Mouse (Mus musculus) midbrain, embryonic 16.5 days (tissue): ENCODE measurements around the gene Aatf. TPM values are rescaled to one million over a fixed set of nuclear protein-coding genes. Genes with fewer than 3 reads are reported as not detected.
A peak's percentile ranks its signal among the peaks of the same experiment; 100 is the strongest.

Source experiments
- ATAC-seq: fragments of 200-750 bp; cut with Nextera tagmentation; 2 replicates; pipeline ENCODE4 v1.8.0; 2017; ENCODE audit warnings: moderate TSS enrichment
- H3K27ac ChIP-seq: fragments of 300-500 bp; sonication (generic); 2 replicates; pipeline ENCODE4 v1.5.1; 2014; ENCODE audit warnings: mild to moderate bottlenecking, low read length, mixed read lengths
- H3K27me3 ChIP-seq: fragments of 300-500 bp; sonication (generic); 2 replicates; pipeline ENCODE4 v1.6.1; 2014; ENCODE audit warnings: low read depth, low read length, mixed read lengths; ENCODE audit not compliant: control insufficient read depth, insufficient read depth
- H3K36me3 ChIP-seq: fragments of 300-500 bp; sonication (generic); 2 replicates; pipeline ENCODE4 v1.6.1; 2014; ENCODE audit warnings: mild to moderate bottlenecking, low read length, moderate library complexity, mixed read lengths; ENCODE audit not compliant: control insufficient read depth, insufficient read depth
- H3K4me1 ChIP-seq: fragments of 300-500 bp; sonication (generic); 2 replicates; pipeline ENCODE4 v1.6.1; 2014; ENCODE audit warnings: mild to moderate bottlenecking, low read length, mixed read lengths; ENCODE audit not compliant: control insufficient read depth, insufficient read depth
- H3K4me2 ChIP-seq: fragments of 300-500 bp; sonication (generic); 2 replicates; pipeline ENCODE4 v1.6.1; 2014; ENCODE audit warnings: mild to moderate bottlenecking, low read length, mixed read lengths
- H3K4me3 ChIP-seq: fragments of 300-500 bp; sonication (generic); 2 replicates; pipeline ENCODE4 v1.5.1; 2014; ENCODE audit warnings: low read depth, mild to moderate bottlenecking, low read length, moderate library complexity, mixed read lengths
- H3K9ac ChIP-seq: fragments of 300-500 bp; sonication (generic); 2 replicates; pipeline ENCODE4 v1.6.1; 2014; ENCODE audit warnings: low read depth, low read length, mixed read lengths
- H3K9me3 ChIP-seq: fragments of 300-500 bp; sonication (generic); replicated peaks from 2 replicates; pipeline ENCODE4 v1.6.1; 2014; ENCODE audit warnings: mild to moderate bottlenecking, low read length, mixed read lengths; ENCODE audit not compliant: control insufficient read depth, poor library complexity, severe bottlenecking
- WGBS: fragments of 180-500 bp; shearing (Covaris S2); extraction: QIAGEN DNeasy Blood & Tissue Kit; methylation state at CpG from one replicate; pipeline ENCODE4 v1.1.7; 2014; 5-methylcytosine and 5-hydroxymethylcytosine counted together
- polyA plus RNA-seq: library from polyadenylated mRNA; unstranded; fragments of >200 nt; fragmentation: Nextera tagmentation; extraction: Ambion mirVana; gene quantifications from 2 replicates; pipeline ENCODE4 v1.2.1, GENCODE M21; 2015

Gene Aatf
- polyA plus RNA-seq, 1 experiment from 2014 or later: 49.8 TPM

GRCm38 (mm10) chr11:84376510-84377365 is 136.6 kb downstream of the Aatf start:
- no peak for ATAC-seq
- Histone ChIP-seq H3K27me3 (no peaks in the 10 kb centered on the region), H3K27ac (peak overlapping the region; percentile 19), H3K9me3 (no peaks in the 10 kb centered on the region), H3K9ac (no peak overlapping the region), H3K4me1 (peaks cover 7% of the 10 kb centered on the region), H3K36me3 (peaks cover 3% of the 10 kb centered on the region; the same call in 1 of the 2 replicates), H3K4me2 (no peak overlapping the region), H3K4me3 (no peak overlapping the region)
- WGBS: 31% methylated on average over 13 of the region's 13 CpGs

DNA sequence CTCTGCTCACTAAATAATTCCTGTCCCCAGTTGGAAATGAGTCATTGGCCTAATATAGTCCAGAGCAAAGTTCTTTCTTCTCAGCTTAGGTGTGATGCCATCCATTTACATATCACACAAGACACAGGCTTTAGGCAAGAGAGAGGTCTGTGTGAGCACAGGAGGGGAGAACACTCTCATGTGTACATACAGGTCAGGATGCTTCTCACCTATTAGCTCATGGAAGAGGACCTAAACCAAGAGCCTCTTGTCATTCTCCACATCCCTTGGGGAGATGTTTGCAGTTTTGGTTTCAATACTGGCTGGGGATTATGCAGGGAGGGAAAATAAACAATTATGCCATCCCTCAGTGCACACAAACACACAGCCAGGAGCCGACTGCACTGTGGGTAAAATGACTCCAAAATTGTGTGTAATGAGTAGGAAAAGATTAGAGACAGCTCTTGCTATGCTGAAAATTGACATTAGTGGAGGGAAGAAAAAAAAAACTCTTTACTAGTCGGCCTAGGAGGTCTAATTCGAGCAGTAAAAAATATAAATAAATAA is 137.3 kb downstream of the Aatf start:
- Histone ChIP-seq H3K27ac (peak overlapping the region; percentile 61; the same call in 1 of the 2 replicates), H3K9me3 (no peaks in the 10 kb centered on the region), H3K4me2 (no peak overlapping the region), H3K4me1 (peaks cover 7% of the 10 kb centered on the region), H3K27me3 (no peaks in the 10 kb centered on the region), H3K4me3 (no peak overlapping the region), H3K36me3 (peaks cover 3% of the 10 kb centered on the region; the same call in 1 of the 2 replicates), H3K9ac (no peak overlapping the region)
- no peak for ATAC-seq
- 13% methylated on average over 3 of the region's 3 CpGs for WGBS

- Histone ChIP-seq H3K9ac (no peak overlapping the region), H3K4me3 (no peak overlapping the region), H3K27ac (no peak overlapping the region), H3K9me3 (no peaks in the 10 kb centered on the region), H3K36me3 (peaks cover 3% of the 10 kb centered on the region; the same call in 1 of the 2 replicates), H3K27me3 (no peaks in the 10 kb centered on the region), H3K4me1 (peaks cover 12% of the 10 kb centered on the region), H3K4me2 (no peak overlapping the region)
- ATAC-seq: no peak
- 77% methylated on average over 4 of the region's 4 CpGs for WGBS
Measured at GRCm38 (mm10) chr11:84373122-84373521, 140.2 kb downstream of the Aatf start.

Other genes starting within 250 kb of the Aatf start
- gene Lhx1, start 12.0 kb upstream of the Aatf start, polyA plus RNA-seq: 25.3 and 30.0 TPM in 2 replicates